Mouse (Mus musculus) layer of hippocampus, postnatal 10 days (tissue): ENCODE measurements around the gene Yy1. TPM values are rescaled to one million over a fixed set of nuclear protein-coding genes. Genes with fewer than 3 reads are reported as not detected.
"Not testable (repeated sequence)": the region's sequence is repeated elsewhere in the genome, so short reads cannot be mapped to it uniquely, and the experiment has no call there.

Source experiments
- DNase-seq, 2 experiments: peaks; one replicate each; pipeline ENCODE4 v3.0.0; 2021; ENCODE audit warnings: low spot score in 2 of 2
- total RNA-seq, 2 experiments: library from RNA; stranded (reverse); gene quantifications; 2 replicates each; pipeline ENCODE4 v1.2.3; 2021

Gene Yy1
- total RNA-seq, 2 experiments from 2014 or later = 53.5 to 54.5 TPM

GRCm38 (mm10) chr12:108826282-108826957 is 33.6 kb downstream of the Yy1 start:
- no peak for DNase-seq

- no peak for DNase-seq
Observed at GRCm38 (mm10) chr12:108826958-108827535, 34.3 kb downstream of the Yy1 start.

- DNase-seq = no peak
Observed at GRCm38 (mm10) chr12:108827641-108828040, 34.9 kb downstream of the Yy1 start.

GRCm38 (mm10) chr12:108829636-108830035 is 36.9 kb downstream of the Yy1 start:
- DNase-seq = no peak

- DNase-seq = no peak
Observed at GRCm38 (mm10) chr12:108830358-108830757, 37.6 kb downstream of the Yy1 start.

GRCm38 (mm10) chr12:108831966-108832643 is 39.3 kb downstream of the Yy1 start:
- DNase-seq = no peak

GRCm38 (mm10) chr12:108832851-108833250 is 40.1 kb downstream of the Yy1 start:
- DNase-seq = no peak

- no peak for DNase-seq
Observed at GRCm38 (mm10) chr12:108833408-108833807, 40.6 kb downstream of the Yy1 start.

GRCm38 (mm10) chr12:108834337-108834736 is 41.6 kb downstream of the Yy1 start:
- DNase-seq = no peak

- DNase-seq = no peak
Observed at GRCm38 (mm10) chr12:108834786-108835185, 42.0 kb downstream of the Yy1 start.

GRCm38 (mm10) chr12:108835208-108835839 is 42.6 kb downstream of the Yy1 start:
- no peak for DNase-seq

- DNase-seq = peak; percentile 93 to 98
Observed at GRCm38 (mm10) chr12:108835840-108836409, 43.2 kb downstream of the Yy1 start, which contains the start of the genes Slc25a29 and Slc25a47. Gene Slc25a29 (minus strand): TSS chr12:108835883. Gene Slc25a47 (plus strand): TSS chr12:108836046.

GRCm38 (mm10) chr12:108836722-108837121 is 43.9 kb downstream of the Yy1 start:
- DNase-seq = no peak

GRCm38 (mm10) chr12:108841181-108841580 is 48.4 kb downstream of the Yy1 start:
- DNase-seq = no peak

- no peak for DNase-seq
Observed at GRCm38 (mm10) chr12:108842663-108843062, 49.9 kb downstream of the Yy1 start.

- not testable (repeated sequence) for DNase-seq
Observed at GRCm38 (mm10) chr12:108848033-108848432, 55.3 kb downstream of the Yy1 start.

GRCm38 (mm10) chr12:108849488-108850022 is 56.8 kb downstream of the Yy1 start:
- DNase-seq = no peak

GRCm38 (mm10) chr12:108850129-108850528 is 57.4 kb downstream of the Yy1 start:
- no peak for DNase-seq

GRCm38 (mm10) chr12:108850886-108851285 is 58.1 kb downstream of the Yy1 start:
- no peak for DNase-seq

- DNase-seq = no peak
Observed at GRCm38 (mm10) chr12:108852822-108853221, 60.0 kb downstream of the Yy1 start.

- no peak for DNase-seq
Observed at GRCm38 (mm10) chr12:108855081-108855480, 62.3 kb downstream of the Yy1 start.
